Mouse (Mus musculus) intestine, embryonic 14.5 days (tissue): ENCODE data around the gene Grin2b. TPM values are rescaled to one million over a fixed set of nuclear protein-coding genes. Genes with fewer than 3 reads are reported as not detected.

Source experiments
- ATAC-seq: fragments of 200-750 bp; cut with Nextera tagmentation; replicated peaks from 2 replicates; pipeline ENCODE4 v1.8.0; 2017; ENCODE audit warnings: low read depth, moderate number of reproducible peaks, moderate TSS enrichment, moderate library complexity; ENCODE audit not compliant: low FRiP score, low TSS enrichment
- DNase-seq: peaks from one replicate; pipeline ENCODE4 v3.0.0-alpha.2; 2018; ENCODE audit warnings: low spot score
- H3K27ac ChIP-seq: fragments of 300-500 bp; sonication (generic); 2 replicates; pipeline ENCODE4 v1.5.1; 2014; ENCODE audit warnings: low read depth, mild to moderate bottlenecking, control low read depth
- H3K27me3 ChIP-seq: fragments of 300-500 bp; sonication (generic); replicated peaks from 2 replicates; pipeline ENCODE4 v1.6.1; 2014; ENCODE audit warnings: low read length, control low read depth; ENCODE audit not compliant: control insufficient read depth, insufficient read depth
- H3K36me3 ChIP-seq: fragments of 300-500 bp; sonication (generic); 2 replicates; pipeline ENCODE4 v1.6.1; 2014; ENCODE audit warnings: low read length, control low read depth; ENCODE audit not compliant: control insufficient read depth, insufficient read depth
- H3K4me1 ChIP-seq: fragments of 300-500 bp; sonication (generic); replicated peaks from 2 replicates; pipeline ENCODE4 v1.6.1; 2014; ENCODE audit warnings: low read length, control low read depth, mixed read lengths; ENCODE audit not compliant: control insufficient read depth, insufficient read depth
- H3K4me2 ChIP-seq: fragments of 300-500 bp; sonication (generic); 2 replicates; pipeline ENCODE4 v1.6.1; 2014; ENCODE audit warnings: low read length
- H3K4me3 ChIP-seq: fragments of 300-500 bp; sonication (generic); 2 replicates; pipeline ENCODE4 v1.5.1; 2014; ENCODE audit warnings: low read depth, low read length, control low read depth, mixed read lengths
- H3K9ac ChIP-seq: fragments of 300-500 bp; sonication (generic); 2 replicates; pipeline ENCODE4 v1.6.1; 2014; ENCODE audit warnings: mild to moderate bottlenecking, low read length
- H3K9me3 ChIP-seq: fragments of 300-500 bp; sonication (generic); 2 replicates; pipeline ENCODE4 v1.6.1; 2016; ENCODE audit warnings: low read length, control low read depth; ENCODE audit not compliant: control insufficient read depth
- WGBS: fragments of 180-500 bp; shearing (Covaris S2); extraction: QIAGEN DNeasy Blood & Tissue Kit; methylation state at CpG from one replicate; pipeline ENCODE4 v1.1.7; 2014; 5-methylcytosine and 5-hydroxymethylcytosine counted together
- polyA plus RNA-seq: library from polyadenylated mRNA; unstranded; fragments of >200 nt; fragmentation: Nextera tagmentation; extraction: Ambion mirVana; gene quantifications from 2 replicates; pipeline ENCODE4 v1.2.1, GENCODE M21; 2014

Gene Grin2b
- polyA plus RNA-seq, 1 experiment from 2014 or later = 0.77 TPM

DNA sequence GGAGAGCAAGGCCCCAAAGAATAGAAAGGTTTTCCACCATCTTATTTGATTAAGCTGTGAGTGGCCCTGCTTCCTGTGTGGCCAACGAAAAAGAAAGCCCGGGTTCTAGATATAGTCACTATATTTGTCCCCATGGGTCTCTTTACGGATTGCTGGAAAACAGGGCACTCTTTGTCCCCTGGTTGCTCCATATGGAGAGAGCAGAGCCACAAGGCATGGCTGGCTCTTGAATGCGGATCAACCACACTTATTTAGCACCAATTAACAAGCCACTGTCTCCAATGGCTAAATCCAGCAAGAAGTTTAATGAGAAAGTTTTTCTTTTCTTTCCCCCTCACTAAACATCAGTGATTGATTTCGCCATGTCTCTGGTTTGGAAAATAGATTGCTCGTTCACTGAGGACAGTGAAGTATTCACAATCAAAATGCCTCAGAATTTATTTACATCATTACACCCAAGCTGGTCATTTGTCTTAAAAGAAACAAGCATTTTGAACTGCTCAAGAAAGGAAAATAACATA, 240.9 kb downstream of the Grin2b start:
- no peak overlapping the region for H3K4me2 ChIP-seq
- no peak overlapping the region for H3K4me3 ChIP-seq
- no peak overlapping the region for H3K27ac ChIP-seq
- WGBS = 75% methylated on average over 6 of the region's 6 CpGs
- no peak for ATAC-seq
- H3K9me3 ChIP-seq = no peaks in the 10 kb centered on the region
- no peaks in the 10 kb centered on the region for H3K27me3 ChIP-seq
- DNase-seq = no peak
- H3K9ac ChIP-seq = no peak overlapping the region
- no peaks in the 10 kb centered on the region for H3K36me3 ChIP-seq
- no peaks in the 10 kb centered on the region for H3K4me1 ChIP-seq

DNA sequence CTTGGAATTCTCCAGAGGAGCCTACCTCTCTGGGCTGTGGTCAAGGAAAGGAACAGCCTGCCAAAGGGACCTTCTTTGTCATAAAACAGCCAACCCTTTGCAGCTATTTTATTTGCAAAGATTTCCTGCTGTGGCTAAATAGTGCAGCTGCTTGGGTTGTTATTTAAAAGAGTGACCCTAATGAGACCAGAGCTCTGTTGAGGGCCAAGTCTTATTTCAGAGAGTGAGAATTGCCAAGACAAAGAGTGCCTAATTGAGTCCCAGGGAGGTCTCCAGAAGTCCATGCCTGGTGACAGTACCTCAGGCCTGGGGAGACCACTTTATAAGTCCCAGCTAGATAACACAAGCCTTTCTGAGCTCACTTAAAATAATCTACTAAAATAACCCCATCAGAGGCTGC, 255.6 kb downstream of the Grin2b start:
- H3K27ac ChIP-seq = no peak overlapping the region
- H3K27me3 ChIP-seq = no peaks in the 10 kb centered on the region
- ATAC-seq (no peak), DNase-seq (no peak)
- H3K4me3 ChIP-seq = no peak overlapping the region
- no peak overlapping the region for H3K9ac ChIP-seq
- no peaks in the 10 kb centered on the region for H3K9me3 ChIP-seq
- H3K4me2 ChIP-seq = no peak overlapping the region
- no peaks in the 10 kb centered on the region for H3K4me1 ChIP-seq
- H3K36me3 ChIP-seq = no peaks in the 10 kb centered on the region

DNA sequence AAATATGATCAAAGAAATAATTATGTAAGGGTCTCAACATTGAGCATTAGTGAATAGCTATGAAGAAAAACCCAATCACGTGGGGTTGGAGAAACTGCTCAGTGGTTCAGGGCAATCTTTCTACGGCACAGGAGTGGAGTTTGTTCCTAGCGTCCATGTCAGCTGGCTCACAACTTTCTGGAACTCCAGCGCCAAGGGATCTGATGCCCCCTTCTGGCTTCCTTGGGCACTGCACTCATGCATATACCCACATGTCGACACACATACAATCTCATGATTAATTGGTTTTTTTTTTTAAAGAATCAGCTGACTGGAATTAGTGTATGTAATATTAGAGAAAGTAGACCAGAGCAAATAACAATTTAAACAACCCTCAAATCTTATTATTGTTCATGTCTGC, 258.7 kb downstream of the Grin2b start:
- no peak for DNase-seq
- Histone ChIP-seq H3K9ac (no peak overlapping the region), H3K9me3 (no peaks in the 10 kb centered on the region), H3K4me3 (no peak overlapping the region), H3K27ac (no peak overlapping the region), H3K27me3 (no peaks in the 10 kb centered on the region), H3K4me1 (no peaks in the 10 kb centered on the region), H3K4me2 (no peak overlapping the region), H3K36me3 (no peaks in the 10 kb centered on the region)
- 93% methylated on average over 5 of the region's 5 CpGs for WGBS
- ATAC-seq = no peak

DNA sequence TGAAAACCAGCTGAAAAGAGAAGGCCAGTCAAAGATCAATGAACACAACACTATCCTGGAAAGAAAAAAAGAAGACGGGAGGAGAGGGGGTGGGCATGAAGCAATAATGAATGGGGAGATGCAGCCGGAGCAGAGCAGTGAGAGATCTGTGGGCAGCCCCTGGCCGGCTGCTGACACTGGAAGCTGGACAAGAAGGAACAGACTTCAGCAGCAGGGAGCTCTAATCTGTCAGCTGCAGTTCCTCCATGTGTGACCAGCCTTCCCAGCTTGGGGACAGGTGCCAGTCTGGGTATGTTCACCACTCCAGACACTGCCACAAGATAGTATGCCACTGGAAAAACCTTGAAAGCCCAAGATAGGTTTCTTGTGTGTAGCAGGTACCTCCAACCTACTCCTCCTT, 261.2 kb downstream of the Grin2b start:
- DNase-seq (no peak), ATAC-seq (no peak)
- 77% methylated on average over 3 of the region's 3 CpGs for WGBS
- Histone ChIP-seq H3K27me3 (no peaks in the 10 kb centered on the region), H3K4me1 (no peaks in the 10 kb centered on the region), H3K4me2 (no peak overlapping the region), H3K9me3 (no peaks in the 10 kb centered on the region), H3K36me3 (no peaks in the 10 kb centered on the region), H3K4me3 (no peak overlapping the region), H3K9ac (no peak overlapping the region), H3K27ac (no peak overlapping the region)

DNA sequence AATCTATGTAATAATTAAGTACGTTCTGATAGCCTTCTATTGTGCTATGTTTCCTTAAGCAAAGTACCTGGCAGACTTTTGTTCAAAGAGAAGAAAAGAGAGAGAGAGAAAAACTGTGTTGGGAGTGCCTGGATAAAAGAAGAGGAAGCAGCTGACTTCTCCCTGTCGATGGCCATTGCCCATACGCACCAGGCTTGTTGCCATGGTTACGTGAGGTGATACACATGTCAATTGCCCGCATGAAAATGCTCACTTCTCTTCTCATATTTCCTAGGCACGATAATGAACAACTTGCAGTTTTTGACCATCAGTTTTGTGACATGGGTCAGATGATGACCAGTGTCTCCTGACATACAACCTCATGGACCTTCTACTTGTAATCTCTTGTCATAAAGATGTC, 262.2 kb downstream of the Grin2b start:
- ATAC-seq (no peak), DNase-seq (no peak)
- Histone ChIP-seq H3K9ac (no peak overlapping the region), H3K36me3 (no peaks in the 10 kb centered on the region), H3K4me1 (no peaks in the 10 kb centered on the region), H3K27ac (no peak overlapping the region), H3K4me2 (no peak overlapping the region), H3K9me3 (no peaks in the 10 kb centered on the region), H3K27me3 (0 out of 2 replicates have a peak, but pooled peaks cover 3% of the 10 kb centered on the region), H3K4me3 (no peak overlapping the region)
- 84% methylated on average over 6 of the region's 6 CpGs for WGBS

DNA sequence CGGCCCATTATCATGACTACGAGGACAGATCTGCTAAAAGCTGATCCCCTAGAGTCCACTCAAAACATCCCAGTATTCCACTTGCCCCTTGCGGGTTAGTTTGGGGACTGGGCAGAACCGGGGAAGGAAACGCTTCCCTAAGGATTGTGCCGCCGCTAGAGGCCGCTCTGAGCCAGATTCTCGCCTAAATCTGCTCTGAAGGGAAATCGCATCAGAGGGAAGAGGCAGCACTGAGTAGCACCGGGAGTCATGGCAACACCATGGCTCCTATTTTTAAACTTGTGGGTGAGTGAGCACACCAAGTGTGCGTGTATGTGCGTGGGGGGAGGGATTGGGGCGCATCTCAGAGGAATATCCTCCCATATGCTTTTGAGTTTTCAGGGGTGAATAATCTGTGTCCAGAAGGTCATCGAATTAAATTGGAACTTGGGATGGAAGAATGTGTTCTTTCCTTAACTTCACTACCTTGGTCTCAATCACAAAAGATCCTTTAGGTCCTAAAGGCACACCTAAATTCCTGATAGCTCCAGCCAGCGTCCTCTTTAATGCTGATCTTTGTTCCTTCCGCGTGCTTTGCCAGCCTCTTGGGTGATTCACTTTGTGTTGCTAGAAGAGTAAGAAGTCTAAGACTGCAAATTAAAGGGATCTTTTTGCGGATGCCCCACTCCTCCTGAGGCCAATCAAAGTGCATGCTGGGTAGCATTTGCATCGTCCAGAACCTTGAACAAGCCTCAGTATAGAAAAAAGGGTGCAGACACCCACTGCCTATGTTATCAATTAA, 265.6 kb downstream of the Grin2b start:
- ATAC-seq (peak; percentile 82), DNase-seq (peak; percentile 91)
- Histone ChIP-seq H3K27me3 (0 out of 2 replicates have a peak, but pooled peaks cover 3% of the 10 kb centered on the region), H3K4me1 (no peaks in the 10 kb centered on the region), H3K36me3 (no peaks in the 10 kb centered on the region), H3K4me2 (no peak overlapping the region), H3K27ac (no peak overlapping the region), H3K9ac (no peak overlapping the region), H3K9me3 (no peaks in the 10 kb centered on the region), H3K4me3 (no peak overlapping the region)
- 25% methylated on average over 20 of the region's 20 CpGs for WGBS

DNA sequence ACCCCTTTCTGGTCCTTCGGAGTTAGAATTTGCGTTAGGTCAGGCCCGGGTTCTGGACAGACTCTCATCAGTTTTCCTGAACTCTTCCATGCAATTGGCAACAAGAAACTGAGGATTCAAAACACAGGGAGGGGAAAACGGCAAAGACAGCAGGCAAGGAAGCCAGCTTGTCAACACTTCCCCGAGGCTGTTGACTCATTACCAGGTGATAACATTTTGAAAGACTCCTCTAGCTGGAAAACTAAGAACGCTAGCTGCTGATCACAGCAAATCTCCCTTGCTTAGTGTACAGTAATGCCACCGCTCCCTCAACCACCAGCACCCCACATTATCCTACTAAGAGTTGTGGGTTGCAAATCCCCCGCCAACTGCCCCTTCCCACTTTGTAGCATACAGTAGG, 266.2 kb downstream of the Grin2b start:
- no peaks in the 10 kb centered on the region for H3K9me3 ChIP-seq
- H3K4me2 ChIP-seq = no peak overlapping the region
- WGBS = 73% methylated on average over 8 of the region's 8 CpGs
- no peak overlapping the region for H3K4me3 ChIP-seq
- ATAC-seq (no peak), DNase-seq (no peak)
- H3K36me3 ChIP-seq = no peaks in the 10 kb centered on the region
- H3K4me1 ChIP-seq = no peaks in the 10 kb centered on the region
- H3K9ac ChIP-seq = no peak overlapping the region
- H3K27me3 ChIP-seq = 0 out of 2 replicates have a peak, but pooled peaks cover 3% of the 10 kb centered on the region
- H3K27ac ChIP-seq = no peak overlapping the region

DNA sequence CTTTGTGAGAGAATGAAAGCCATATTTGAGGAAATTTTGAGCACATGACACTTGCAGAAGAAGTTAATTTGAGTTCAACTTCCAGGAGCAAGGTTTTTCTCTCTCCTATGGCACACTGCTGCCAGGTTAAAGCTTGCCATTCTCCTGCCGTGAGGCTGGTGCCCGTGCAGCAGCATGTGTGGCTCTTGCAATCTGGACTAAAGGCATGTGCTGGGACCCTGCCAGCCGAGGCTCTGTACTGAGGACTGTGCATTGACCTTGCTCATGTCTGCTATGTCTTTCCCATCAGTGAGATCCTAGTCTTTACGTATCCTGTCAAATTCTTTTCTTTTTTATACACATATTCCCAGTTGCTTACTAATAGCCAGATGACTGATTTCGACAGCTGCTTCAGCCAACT, 268.9 kb downstream of the Grin2b start:
- ATAC-seq (no peak), DNase-seq (no peak)
- 0 out of 2 replicates have a peak, but pooled peaks cover 3% of the 10 kb centered on the region for H3K27me3 ChIP-seq
- H3K36me3 ChIP-seq = no peaks in the 10 kb centered on the region
- H3K9ac ChIP-seq = no peak overlapping the region
- no peaks in the 10 kb centered on the region for H3K4me1 ChIP-seq
- no peak overlapping the region for H3K27ac ChIP-seq
- H3K4me3 ChIP-seq = no peak overlapping the region
- WGBS = 57% methylated on average over 5 of the region's 5 CpGs
- no peaks in the 10 kb centered on the region for H3K9me3 ChIP-seq
- H3K4me2 ChIP-seq = no peak overlapping the region

DNA sequence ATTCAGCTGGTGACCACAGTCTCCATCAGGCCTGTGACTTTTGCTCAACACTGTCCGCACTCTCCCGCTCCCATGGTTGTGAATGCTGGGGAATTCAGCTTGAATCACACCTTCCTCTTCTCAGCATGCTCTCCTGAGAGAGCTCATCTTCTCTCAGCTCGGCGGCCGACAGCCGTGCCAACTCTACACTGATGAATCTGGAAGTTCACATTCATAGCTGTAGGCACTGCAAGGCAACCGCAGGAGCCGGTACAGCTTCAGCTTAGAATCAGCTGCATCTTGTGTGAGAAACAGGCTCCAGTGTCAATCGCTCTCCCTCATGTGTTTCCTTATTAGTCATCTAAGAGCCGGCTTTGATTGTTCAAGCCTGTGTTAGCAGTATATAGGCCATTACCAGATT, 272.9 kb downstream of the Grin2b start:
- no peak overlapping the region for H3K4me3 ChIP-seq
- ATAC-seq (no peak), DNase-seq (no peak)
- whole genome bisulfite sequencing = 87% methylated on average over 10 of the region's 10 CpGs
- no peak overlapping the region for H3K9ac ChIP-seq
- no peak overlapping the region for H3K27ac ChIP-seq
- no peaks in the 10 kb centered on the region for H3K36me3 ChIP-seq
- no peak overlapping the region for H3K4me2 ChIP-seq
- no peaks in the 10 kb centered on the region for H3K4me1 ChIP-seq
- H3K9me3 ChIP-seq = no peaks in the 10 kb centered on the region
- no peaks in the 10 kb centered on the region for H3K27me3 ChIP-seq
